Mouse (Mus musculus): ENCODE measurements around the gene Mtch2. TPM values are rescaled to one million over a fixed set of nuclear protein-coding genes. Genes with fewer than 3 reads are reported as not detected.

Gene Mtch2
- total and polyA plus RNA-seq, 3 experiments, result 11.3 to 226 (median 142) TPM

DNA sequence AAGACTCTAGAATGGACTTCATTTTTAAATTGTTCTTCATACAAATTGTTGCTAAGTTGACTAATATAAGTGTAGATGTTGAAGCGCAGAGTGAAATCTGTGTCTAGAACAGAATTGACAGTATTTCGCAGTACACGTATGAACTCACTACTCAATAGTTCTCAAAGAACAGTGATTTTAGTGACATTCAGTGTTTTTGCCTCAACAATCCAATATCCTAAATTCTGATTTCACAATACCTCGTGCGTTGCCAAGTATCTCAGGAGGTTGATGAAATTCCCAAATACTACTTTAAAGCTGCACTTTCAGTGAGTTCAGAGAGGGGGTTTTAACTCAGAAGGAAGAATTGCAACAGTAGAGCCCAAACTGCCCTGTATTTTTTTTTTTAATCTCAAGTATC lies 1.4 kb downstream of the Mtch2 start:
- no peak for ATAC-seq (ENCODE audit: extremely low read depth, insufficient number of reproducible peaks, low FRiP score, poor library complexity, severe bottlenecking)
- TF ChIP-seq POLR2AphosphoS5 (IDR thresholded peaks at IDR 0.05; ENCODE audit: insufficient replicate concordance, low read depth, low read length) (no peak), TAL1 (conservative IDR thresholded peaks at IDR 0.05; ENCODE audit: low read depth, low read length) (no peak), GATA2 (IDR thresholded peaks at IDR 0.05; ENCODE audit: borderline replicate concordance, low read depth, low read length) (no peak), CTCF (IDR thresholded peaks at IDR 0.05; ENCODE audit: low read depth, low read length) (no peak), GATA1 (IDR thresholded peaks at IDR 0.05; ENCODE audit: borderline replicate concordance, low read length) (no peak)
- no peaks in the 10 kb centered on the region for H3K27me3 ChIP-seq (ENCODE audit: insufficient read depth, low read length)
- H3K36me3 ChIP-seq (replicated peaks), result peaks cover 42% of the 10 kb centered on the region
- H3K4me3 ChIP-seq (ENCODE audit: low read depth, low read length), result no peak overlapping the region; the same call in 1 of the 2 replicates
- no peak for DNase-seq (ENCODE audit: low spot score)
- no peaks in the 10 kb centered on the region for H3K9me3 ChIP-seq (replicated peaks)
- H3K4me1 ChIP-seq (ENCODE audit: insufficient read depth, low read depth, low read length), result peaks cover 33% of the 10 kb centered on the region

DNA sequence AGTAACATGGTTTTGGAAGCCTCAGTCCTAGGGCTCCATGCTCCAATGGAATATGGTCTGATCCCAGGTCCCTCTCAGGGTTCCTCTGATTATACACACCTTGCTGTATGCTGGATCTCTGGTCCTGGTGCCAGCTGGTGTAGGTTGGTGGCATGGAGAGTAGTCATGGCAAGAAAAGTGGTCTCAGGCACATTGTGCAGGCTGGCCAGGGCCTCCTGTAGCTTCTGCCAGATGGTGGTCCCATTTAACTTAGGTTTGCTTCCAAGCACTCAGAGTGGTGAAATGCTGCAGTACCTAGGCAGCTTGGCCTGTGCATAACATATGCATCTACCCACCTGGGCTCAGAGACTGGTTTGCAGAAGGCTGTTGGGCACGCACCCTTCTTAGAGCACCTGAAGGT lies 3.4 kb downstream of the Mtch2 start:
- ATAC-seq (ENCODE audit: extremely low read depth, insufficient number of reproducible peaks, low FRiP score, poor library complexity, severe bottlenecking), result no peak
- Histone ChIP-seq H3K9me3 (replicated peaks) (no peaks in the 10 kb centered on the region), H3K27me3 (ENCODE audit: insufficient read depth, low read length) (no peaks in the 10 kb centered on the region), H3K4me1 (ENCODE audit: insufficient read depth, low read depth, low read length) (peaks cover 32% of the 10 kb centered on the region), H3K36me3 (replicated peaks) (peaks cover 62% of the 10 kb centered on the region), H3K4me3 (ENCODE audit: low read depth, low read length) (no peak overlapping the region)
- TF ChIP-seq CTCF (IDR thresholded peaks at IDR 0.05; ENCODE audit: low read depth, low read length) (no peak), POLR2AphosphoS5 (IDR thresholded peaks at IDR 0.05; ENCODE audit: insufficient replicate concordance, low read depth, low read length) (no peak)
- DNase-seq (ENCODE audit: low spot score), result no peak

DNA sequence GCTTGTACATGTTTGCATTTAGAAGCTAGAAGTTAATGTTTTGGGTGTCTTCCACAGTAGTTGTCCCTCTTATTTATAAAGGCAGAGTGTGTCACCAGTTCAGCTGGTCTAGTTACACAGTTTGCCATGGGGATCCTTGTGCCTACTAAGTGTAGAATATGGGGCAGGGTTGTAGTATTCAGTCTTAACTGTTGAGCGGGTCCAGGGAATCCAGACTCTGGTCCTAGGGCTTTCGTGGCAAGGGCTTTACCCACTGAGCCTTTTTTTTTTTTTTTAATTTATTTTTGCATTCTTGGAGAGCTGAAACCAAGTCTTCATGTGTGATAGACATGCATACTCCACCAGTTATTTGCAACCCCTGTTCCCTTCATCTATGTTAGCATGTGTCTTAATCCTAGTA lies 14.5 kb downstream of the Mtch2 start:
- Histone ChIP-seq H3K4me1 (ENCODE audit: insufficient read depth, low read depth, low read length) (peaks cover 1% of the 10 kb centered on the region; the same call in 1 of the 2 replicates), H3K36me3 (replicated peaks) (peaks cover 85% of the 10 kb centered on the region), H3K9me3 (replicated peaks) (no peaks in the 10 kb centered on the region), H3K27me3 (ENCODE audit: insufficient read depth, low read length) (no peaks in the 10 kb centered on the region), H3K4me3 (ENCODE audit: low read depth, low read length) (no peak overlapping the region)
- TF ChIP-seq POLR2AphosphoS5 (IDR thresholded peaks at IDR 0.05; ENCODE audit: insufficient replicate concordance, low read depth, low read length), result no peak
- no peak for TF ChIP-seq TAL1 (conservative IDR thresholded peaks at IDR 0.05; ENCODE audit: low read depth, low read length)
- no peak for TF ChIP-seq GATA2 (IDR thresholded peaks at IDR 0.05; ENCODE audit: borderline replicate concordance, low read depth, low read length)
- no peak for TF ChIP-seq CTCF (IDR thresholded peaks at IDR 0.05; ENCODE audit: low read depth, low read length)
- TF ChIP-seq GATA1 (IDR thresholded peaks at IDR 0.05; ENCODE audit: borderline replicate concordance, low read length), result no peak
- DNase-seq (ENCODE audit: low spot score) (no peak), ATAC-seq (ENCODE audit: extremely low read depth, insufficient number of reproducible peaks, low FRiP score, poor library complexity, severe bottlenecking) (no peak)

DNA sequence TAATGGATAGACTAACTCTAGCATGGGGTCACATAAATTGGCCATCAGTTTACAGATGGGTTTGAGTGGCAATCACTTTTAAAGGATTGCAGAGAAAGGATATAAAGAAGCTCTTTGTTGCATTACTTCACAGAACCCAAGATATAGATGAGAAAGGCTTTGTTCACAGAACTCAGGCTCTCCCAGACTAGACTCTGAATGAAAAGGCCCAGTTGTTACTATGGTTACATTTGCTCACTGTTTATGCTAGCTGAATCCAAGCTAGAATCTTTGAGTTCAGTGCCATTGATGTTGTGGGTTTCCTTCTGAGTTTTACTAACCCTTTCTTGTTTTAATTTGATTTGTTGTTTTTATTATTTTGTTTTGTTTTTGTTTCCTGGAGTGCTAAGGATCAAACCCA lies 17.2 kb downstream of the Mtch2 start:
- no peaks in the 10 kb centered on the region for H3K27me3 ChIP-seq (ENCODE audit: insufficient read depth, low read length)
- no peak overlapping the region for H3K4me3 ChIP-seq (ENCODE audit: low read depth, low read length)
- H3K9me3 ChIP-seq (replicated peaks), result no peaks in the 10 kb centered on the region
- peaks cover 26% of the 10 kb centered on the region for H3K4me1 ChIP-seq (ENCODE audit: insufficient read depth, low read depth, low read length)
- H3K36me3 ChIP-seq (replicated peaks), result peaks cover 88% of the 10 kb centered on the region
- DNase-seq (ENCODE audit: low spot score) (no peak), ATAC-seq (ENCODE audit: extremely low read depth, insufficient number of reproducible peaks, low FRiP score, poor library complexity, severe bottlenecking) (no peak)
- TF ChIP-seq GATA1 (IDR thresholded peaks at IDR 0.05; ENCODE audit: borderline replicate concordance, low read length), result no peak
- no peak for TF ChIP-seq GATA2 (IDR thresholded peaks at IDR 0.05; ENCODE audit: borderline replicate concordance, low read depth, low read length)
- TF ChIP-seq TAL1 (conservative IDR thresholded peaks at IDR 0.05; ENCODE audit: low read depth, low read length), result no peak
- TF ChIP-seq CTCF (IDR thresholded peaks at IDR 0.05; ENCODE audit: low read depth, low read length), result no peak
- no peak for TF ChIP-seq POLR2AphosphoS5 (IDR thresholded peaks at IDR 0.05; ENCODE audit: insufficient replicate concordance, low read depth, low read length)

DNA sequence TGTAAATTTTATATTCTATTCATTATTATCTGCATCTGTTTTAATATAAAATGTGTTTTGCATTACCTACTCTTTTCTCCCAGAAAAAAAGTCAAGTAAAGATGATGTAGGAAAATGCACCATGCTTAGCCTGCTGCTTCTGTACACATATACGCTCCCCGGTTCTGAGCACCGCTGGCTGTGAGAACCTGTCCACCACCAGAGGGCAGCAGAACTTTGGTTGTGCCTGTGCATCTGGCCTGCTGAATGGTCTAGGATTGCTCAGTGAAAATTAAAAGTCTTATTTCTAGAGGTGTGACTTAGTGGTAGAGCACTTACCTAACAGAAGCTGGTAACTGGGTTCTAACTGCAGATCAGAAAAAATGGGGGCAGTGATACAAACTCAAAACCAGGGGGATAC lies 19.6 kb downstream of the Mtch2 start:
- H3K4me3 ChIP-seq (ENCODE audit: low read depth, low read length), result no peak overlapping the region
- no peak for TF ChIP-seq POLR2AphosphoS5 (IDR thresholded peaks at IDR 0.05; ENCODE audit: insufficient replicate concordance, low read depth, low read length)
- TF ChIP-seq CTCF (IDR thresholded peaks at IDR 0.05; ENCODE audit: low read depth, low read length), result peak; percentile 49; the same call in 1 of the 2 replicates
- ATAC-seq (ENCODE audit: extremely low read depth, insufficient number of reproducible peaks, low FRiP score, poor library complexity, severe bottlenecking) (0 out of 2 replicates have a peak, but pooled peaks have one; percentile 41), DNase-seq (ENCODE audit: low spot score) (no peak)
- H3K4me1 ChIP-seq (ENCODE audit: insufficient read depth, low read depth, low read length), result peaks cover 49% of the 10 kb centered on the region
- H3K9me3 ChIP-seq (replicated peaks), result no peaks in the 10 kb centered on the region
- no peaks in the 10 kb centered on the region for H3K27me3 ChIP-seq (ENCODE audit: insufficient read depth, low read length)
- H3K36me3 ChIP-seq (replicated peaks), result peaks cover 66% of the 10 kb centered on the region

DNA sequence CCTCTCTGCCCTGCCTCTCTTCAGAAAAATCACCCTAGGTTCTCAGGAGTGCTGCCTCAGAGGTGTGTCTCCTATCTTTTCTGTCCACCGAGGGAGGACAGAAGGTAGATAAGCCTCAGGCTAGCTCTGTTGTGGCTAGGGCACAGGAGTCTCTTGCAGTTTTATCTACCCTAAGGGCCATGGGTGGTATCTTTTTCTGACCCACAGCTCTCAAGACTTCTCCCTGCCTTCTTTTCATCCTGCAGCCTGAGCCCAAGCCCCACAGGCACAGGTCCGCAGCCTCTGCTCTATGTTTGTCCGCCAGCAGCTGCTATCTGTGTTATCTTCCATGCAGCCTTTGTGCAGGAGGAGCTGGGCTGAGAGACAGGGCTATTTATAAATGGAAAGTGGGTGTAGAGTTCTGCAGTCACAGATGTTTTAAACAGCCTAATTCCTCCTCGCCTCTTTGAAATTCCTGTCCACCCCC lies 23.2 kb downstream of the Mtch2 start:
- no peaks in the 10 kb centered on the region for H3K27me3 ChIP-seq (ENCODE audit: insufficient read depth, low read length)
- peak; percentile 56 for DNase-seq (ENCODE audit: low spot score)

More for the DNA sequence above, 23.2 kb downstream of the Mtch2 start:
- peak overlapping the region; percentile 47; the same call in 1 of the 2 replicates for H3K4me3 ChIP-seq (ENCODE audit: low read depth, low read length)
- H3K9me3 ChIP-seq (replicated peaks), result no peaks in the 10 kb centered on the region
- peak; percentile 92 for ATAC-seq (ENCODE audit: extremely low read depth, insufficient number of reproducible peaks, low FRiP score, poor library complexity, severe bottlenecking)
- H3K36me3 ChIP-seq (replicated peaks), result peaks cover 35% of the 10 kb centered on the region
- TF ChIP-seq TAL1 (conservative IDR thresholded peaks at IDR 0.05; ENCODE audit: low read depth, low read length) (peak; percentile 52), POLR2AphosphoS5 (IDR thresholded peaks at IDR 0.05; ENCODE audit: insufficient replicate concordance, low read depth, low read length) (no peak), CTCF (IDR thresholded peaks at IDR 0.05; ENCODE audit: low read depth, low read length) (no peak)
- peaks cover 56% of the 10 kb centered on the region for H3K4me1 ChIP-seq (ENCODE audit: insufficient read depth, low read depth, low read length)
